Mouse (Mus musculus) testis, adult 2 months (tissue): Measurements from ENCODE around the gene Zfp872. TPM values are rescaled to one million over a fixed set of nuclear protein-coding genes. Genes with fewer than 3 reads are reported as not detected.
A peak's percentile ranks its signal among the peaks of the same experiment; 100 is the strongest.
"Not testable (repeated sequence)": the region's sequence is repeated elsewhere in the genome, so short reads cannot be mapped to it uniquely, and the experiment has no call there.

Experiments used
- H3K27ac ChIP-seq: fragments of 200-500 bp; 2 replicates; pipeline ENCODE4 v1.5.1; 2012; ENCODE audit warnings: low read depth, low read length; ENCODE audit not compliant: control insufficient read depth, insufficient read depth
- H3K27me3 ChIP-seq: fragments of 200-500 bp; 2 replicates; pipeline ENCODE4 v1.6.1; 2012; ENCODE audit warnings: mild to moderate bottlenecking, low read length, moderate library complexity; ENCODE audit not compliant: control insufficient read depth, insufficient read depth
- H3K36me3 ChIP-seq: fragments of 200-500 bp; 2 replicates; pipeline ENCODE4 v1.6.1; 2012; ENCODE audit warnings: mild to moderate bottlenecking, low read length; ENCODE audit not compliant: control insufficient read depth, insufficient read depth
- H3K4me1 ChIP-seq: fragments of 200-500 bp; 2 replicates; pipeline ENCODE4 v1.6.1; 2012; ENCODE audit warnings: low read length; ENCODE audit not compliant: control insufficient read depth, insufficient read depth
- H3K4me3 ChIP-seq: fragments of 200-500 bp; 2 replicates; pipeline ENCODE4 v1.5.1; 2012; ENCODE audit warnings: low read depth, mild to moderate bottlenecking, low read length, moderate library complexity, mixed read lengths; ENCODE audit not compliant: control insufficient read depth
- CTCF ChIP-seq: fragments of 200-500 bp; IDR thresholded peaks from 2 replicates; pipeline ENCODE4 v1.5.1; 2012; ENCODE audit warnings: low read depth, mild to moderate bottlenecking, inconsistent platforms, low read length, moderate library complexity; ENCODE audit not compliant: control insufficient read depth, insufficient read depth, insufficient replicate concordance
- POLR2A ChIP-seq: fragments of 200-500 bp; IDR thresholded peaks from 2 replicates; pipeline ENCODE4 v1.6.1; 2012; ENCODE audit warnings: low read depth, mild to moderate bottlenecking, inconsistent platforms, low read length, moderate library complexity; ENCODE audit not compliant: control insufficient read depth
- polyA plus RNA-seq: library from polyadenylated mRNA; depleted of rRNA; stranded (reverse); fragments of >200 nt; gene quantifications from 2 replicates; pipeline ENCODE4 v1.2.3, GENCODE M21; 2012

The Zfp872 gene
- polyA plus RNA-seq, 1 experiment: 0.05 TPM

DNA sequence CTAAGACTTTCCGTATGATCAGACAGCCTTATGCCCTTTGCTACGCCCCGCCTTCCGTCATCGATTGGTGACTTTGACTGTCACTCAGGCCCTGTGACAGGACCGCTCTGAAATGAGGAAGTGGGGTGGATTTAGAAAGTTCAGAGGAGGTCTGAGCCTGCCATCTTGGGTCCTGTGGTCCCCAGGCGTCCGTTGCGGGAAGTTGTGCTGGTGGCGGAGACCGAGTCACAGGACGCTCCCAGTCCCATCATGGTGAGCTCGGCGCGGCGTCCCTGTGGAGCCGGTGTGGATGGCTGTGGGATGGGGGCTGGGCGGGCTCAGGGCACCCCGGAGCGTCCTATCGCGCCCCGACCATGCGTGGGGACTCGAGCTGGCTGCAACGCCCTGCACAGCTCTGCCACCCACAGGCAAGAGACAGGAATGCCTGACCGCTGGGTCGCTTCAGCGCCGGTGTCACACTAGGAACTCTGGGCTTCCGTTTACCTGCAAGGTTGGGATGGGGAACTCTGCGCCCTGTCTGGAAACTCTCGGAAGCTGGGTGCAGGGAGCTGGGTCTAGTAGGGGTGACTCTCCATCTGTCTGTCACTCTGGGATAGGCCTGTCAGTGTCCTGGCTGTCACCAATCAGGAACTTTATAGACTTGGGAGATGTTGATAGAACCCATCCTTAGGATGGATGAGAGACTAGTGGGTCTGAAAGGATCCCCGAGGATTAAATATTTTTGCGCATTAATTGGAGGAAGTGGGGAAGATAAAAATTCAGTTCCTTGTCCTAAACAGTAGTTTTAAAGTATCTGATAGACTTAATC is 37.9 kb downstream of the Zfp872 start, which contains the start of gene Zfp809:
TSS of gene Zfp809 (plus strand) at position 134 of the 808 bp plus-strand sequence.
- no peaks in the 10 kb centered on the region for H3K27me3 ChIP-seq
- peak within 1 kb of the TSS; percentile 93 for H3K4me3 ChIP-seq
- TF ChIP-seq CTCF (peak; percentile 47; the same call in 1 of the 2 replicates), POLR2A (peak; percentile 79)
- H3K4me1 ChIP-seq: peaks cover 7% of the 10 kb centered on the region
- no peaks in the 10 kb centered on the region for H3K36me3 ChIP-seq
- H3K27ac ChIP-seq: peak within 1 kb of the TSS; percentile 87

DNA sequence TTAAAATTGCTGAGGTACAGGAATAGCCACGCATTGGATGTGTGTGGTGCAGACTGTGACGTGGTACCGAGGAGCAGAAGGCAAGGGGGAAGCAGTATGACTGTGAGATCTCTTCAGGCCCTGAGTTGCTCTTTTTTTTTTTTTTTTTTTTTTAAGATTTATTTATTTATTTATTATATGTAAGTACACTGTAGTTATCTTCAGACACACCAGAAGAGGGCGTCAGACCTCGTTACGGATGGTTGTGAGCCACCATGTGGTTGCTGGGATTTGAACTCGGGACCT is 38.4 kb downstream of the Zfp872 start:
- not testable (repeated sequence) for H3K4me1 ChIP-seq, H3K36me3 ChIP-seq, H3K27me3 ChIP-seq, H3K27ac ChIP-seq
- peak overlapping the region; percentile 93 for H3K4me3 ChIP-seq

- TF ChIP-seq POLR2A: no peak
- no peak for TF ChIP-seq CTCF
- Histone ChIP-seq H3K4me1 (peaks cover 7% of the 10 kb centered on the region), H3K27me3 (no peaks in the 10 kb centered on the region), H3K4me3 (peak overlapping the region; percentile 21), H3K36me3 (no peaks in the 10 kb centered on the region), H3K27ac (peak overlapping the region; percentile 58; the same call in 1 of the 2 replicates)
Observed at GRCm38 (mm10) chr9:22226846-22227245, 39.0 kb downstream of the Zfp872 start.

DNA sequence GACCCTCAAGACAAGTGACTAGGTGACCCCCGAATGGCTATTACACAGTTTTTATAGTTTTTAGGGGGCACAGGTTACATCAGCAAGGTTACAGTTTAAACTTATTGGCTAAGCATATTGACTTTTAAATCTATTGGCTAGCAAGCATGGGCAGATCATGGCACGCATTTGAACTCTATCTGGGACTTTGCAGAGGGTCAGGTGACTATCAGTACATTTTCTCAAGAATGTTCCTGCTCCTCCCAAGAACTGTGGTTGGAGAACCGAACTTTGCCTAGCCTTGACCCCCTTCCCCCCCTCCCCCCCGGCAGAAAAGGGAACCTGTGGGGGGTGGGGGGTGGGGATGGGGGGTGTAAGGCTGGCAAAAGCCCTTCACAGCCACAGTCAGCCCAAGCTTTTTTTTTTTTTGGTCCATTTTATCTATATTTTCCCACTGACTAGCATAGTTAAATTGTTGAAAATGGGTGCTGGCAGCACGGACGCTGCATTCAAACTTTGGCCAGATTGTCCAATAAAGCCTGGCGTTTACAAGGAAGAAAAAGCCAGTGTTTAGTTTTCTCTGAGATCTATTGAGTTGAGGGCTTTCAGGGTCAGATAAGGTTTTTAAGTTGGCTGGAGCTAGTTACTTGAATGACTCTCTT is 41.6 kb downstream of the Zfp872 start:
- H3K27ac ChIP-seq: no peak overlapping the region
- TF ChIP-seq POLR2A: no peak
- no peak for TF ChIP-seq CTCF
- H3K4me1 ChIP-seq: peaks cover 7% of the 10 kb centered on the region

DNA sequence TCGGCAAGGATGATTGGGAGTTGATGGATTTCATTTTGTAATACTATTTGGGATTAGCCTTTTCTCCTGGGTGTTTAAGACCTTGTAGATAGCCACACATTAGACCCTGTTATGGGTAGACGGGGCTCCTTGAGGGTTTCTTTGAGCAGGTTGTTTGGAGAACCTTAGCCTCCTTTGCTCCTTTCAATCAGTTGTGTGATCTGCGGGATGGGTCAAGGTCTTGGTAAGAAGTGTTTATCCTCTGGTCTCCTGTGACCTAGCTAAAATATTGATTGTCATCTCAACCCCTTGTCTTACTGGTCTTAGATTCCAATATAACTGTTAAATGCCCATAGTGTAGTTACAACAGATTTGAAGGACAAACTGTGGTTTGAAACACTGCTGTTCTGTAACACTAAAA is 42.2 kb downstream of the Zfp872 start:
- Histone ChIP-seq H3K27ac (no peak overlapping the region), H3K36me3 (no peaks in the 10 kb centered on the region), H3K4me3 (no peak overlapping the region), H3K4me1 (peaks cover 5% of the 10 kb centered on the region), H3K27me3 (no peaks in the 10 kb centered on the region)
- TF ChIP-seq POLR2A: no peak
- TF ChIP-seq CTCF: no peak

More for the DNA sequence above, 41.6 kb downstream of the Zfp872 start:
- Histone ChIP-seq H3K27me3 (no peaks in the 10 kb centered on the region), H3K4me3 (no peak overlapping the region), H3K36me3 (no peaks in the 10 kb centered on the region)

GRCm38 (mm10) chr9:22230556-22230955 is 42.7 kb downstream of the Zfp872 start:
- Histone ChIP-seq H3K27ac (no peak overlapping the region), H3K4me1 (peaks cover 5% of the 10 kb centered on the region), H3K4me3 (no peak overlapping the region), H3K36me3 (no peaks in the 10 kb centered on the region), H3K27me3 (no peaks in the 10 kb centered on the region)
- no peak for TF ChIP-seq POLR2A
- TF ChIP-seq CTCF: no peak

DNA sequence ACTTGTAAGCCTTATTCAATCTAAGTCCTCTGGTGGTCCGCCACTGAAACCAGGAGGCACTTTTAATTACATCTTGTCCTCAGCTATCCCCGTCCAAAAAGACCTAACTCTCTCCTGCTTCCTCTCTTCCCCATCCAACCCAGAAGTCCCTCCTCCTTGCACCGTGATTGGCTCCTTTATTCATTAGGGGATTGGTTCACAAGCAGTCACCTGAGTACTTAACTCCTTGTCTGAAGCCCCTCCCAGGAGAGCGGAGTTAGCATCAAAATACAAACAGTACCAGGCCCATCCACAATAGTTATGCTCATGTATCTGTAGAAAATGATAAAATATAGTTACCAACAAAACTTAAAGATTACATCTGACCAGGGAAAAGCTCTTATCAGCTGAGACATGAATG is 52.1 kb downstream of the Zfp872 start:
- Histone ChIP-seq H3K4me1 (no peaks in the 10 kb centered on the region), H3K27me3 (no peaks in the 10 kb centered on the region), H3K27ac (no peak overlapping the region), H3K4me3 (no peak overlapping the region), H3K36me3 (no peaks in the 10 kb centered on the region)
- TF ChIP-seq POLR2A: no peak
- TF ChIP-seq CTCF: no peak
